Mouse (Mus musculus): ENCODE measurements around the gene Clcn6. TPM values are rescaled to one million over a fixed set of nuclear protein-coding genes. Genes with fewer than 3 reads are reported as not detected.

Gene Clcn6
- 13.2 and 21.3 TPM in 2 replicates for total RNA-seq (2023)

GRCm38 (mm10) chr4:148038600-148039253, at the start of gene Clcn6, which contains the start of gene Mthfr:
Gene Clcn6 (minus strand): TSS chr4:148038821.
Gene Mthfr (plus strand): TSS chr4:148039077.

GRCm38 (mm10) chr4:148087907-148088527, 49.4 kb upstream of the Clcn6 start, which contains the start of gene Agtrap:
Gene Agtrap (minus strand): TSS chr4:148088031.

GRCm38 (mm10) chr4:148000202-148000772, 38.3 kb downstream of the Clcn6 start, which contains the start of gene Nppa:
Gene Nppa (plus strand): TSS chr4:148000722.

GRCm38 (mm10) chr4:147985205-147986132, 53.2 kb downstream of the Clcn6 start, which contains the start of gene Nppb:
Gene Nppb (plus strand): TSS chr4:147985788.

Other genes with a start within 250 kb of the Clcn6 start
- 7.7 and 8.7 TPM in 2 replicates for gene Zfp984, start 229.0 kb downstream of the Clcn6 start, total RNA-seq (2023)
- 1.6 and 2.9 TPM in 2 replicates for gene Zfp933, start 190.5 kb downstream of the Clcn6 start, total RNA-seq (2023)
- gene Miip, start 170.0 kb downstream of the Clcn6 start, total RNA-seq (2023): 25.1 and 38.1 TPM in 2 replicates
- gene Fv1, start 169.8 kb downstream of the Clcn6 start, total RNA-seq (2023): 3.2 and 4.5 TPM in 2 replicates
- gene Mfn2, start 134.1 kb downstream of the Clcn6 start, total RNA-seq (2023): 67.5 and 70.7 TPM in 2 replicates
- gene Plod1, start 102.1 kb downstream of the Clcn6 start, total RNA-seq (2023): 19.2 and 20.5 TPM in 2 replicates
- gene 2510039O18Rik, start 97.9 kb downstream of the Clcn6 start, total RNA-seq (2023): 54.9 and 75.9 TPM in 2 replicates
- not detected in 2 replicates for gene Nppb, start 53.0 kb downstream of the Clcn6 start, total RNA-seq (2023)
- gene Nppa, start 38.1 kb downstream of the Clcn6 start, total RNA-seq (2023): not detected in 2 replicates
- 10.2 and 10.7 TPM in 2 replicates for gene Mthfr, start 256 bp upstream of the Clcn6 start, total RNA-seq (2023)
- gene Agtrap, start 49.2 kb upstream of the Clcn6 start, total RNA-seq (2023): 72.4 and 83.5 TPM in 2 replicates
- 5.2 and 10.6 TPM in 2 replicates for gene Mad2l2, start 91.6 kb upstream of the Clcn6 start, total RNA-seq (2023)
- gene Draxin, start 91.9 kb upstream of the Clcn6 start, total RNA-seq (2023): not detected in 2 replicates
- gene Fbxo6, start 113.3 kb upstream of the Clcn6 start, total RNA-seq (2023): 13.5 and 15.8 TPM in 2 replicates
- gene Fbxo44, start 121.7 kb upstream of the Clcn6 start, total RNA-seq (2023): not detected in 2 replicates
- gene Fbxo2, start 121.8 kb upstream of the Clcn6 start, total RNA-seq (2023): not detected in 2 replicates
- not detected in 2 replicates for gene Disp3, start 249.1 kb upstream of the Clcn6 start, total RNA-seq (2023)

All from neutrophil, adult 65 days (primary cell).